25 mouse cellular contexts compared by ENCODE assay signal in genomic region chr2:148522936-148523335, GRCm38 (mm10).
DNase-seq lines count a peak whose midpoint lies in the region; ATAC-seq and TF ChIP-seq lines count a peak whose summit lies in the region.
"Had no signal": no experiment of that assay in that cellular context is flagged by ENCODE, and none has a peak within 500 bp of the region (broad histone marks: within the 10 kb centered on the region; RNA-seq: fewer than 3 reads in every experiment).

No protein-coding gene starts in this region.

- no peak for DNase-seq in heart, adult 8-10 months (ENCODE audit: low spot score)
- DNase-seq in liver, postnatal 0 days = no peak
- no peak for DNase-seq in liver
- no peak for DNase-seq in layer of hippocampus, adult 18-20 months (ENCODE audit: low spot score in 2 of 2)
- DNase-seq: adrenal gland, adult 2 months; cerebellum, adult 11-12 months; cerebellum, postnatal 14 days; gastrocnemius, postnatal 14 days; kidney, adult 2 months; left cerebral cortex, postnatal 4 days; right cerebral cortex, adult 18-20 months; right cerebral cortex, postnatal 4 days; thymus, postnatal 14 days had no signal

- no peak for TF ChIP-seq CTCF in liver, postnatal 0 days (IDR thresholded peaks at IDR 0.05; ENCODE audit: low read depth)
- TF ChIP-seq CTCF in bone marrow macrophage, adult 2 months (IDR thresholded peaks at IDR 0.05; ENCODE audit: low read depth, low read length) = no peak

- H3K36me3 ChIP-seq in heart, embryonic 12.5 days = no peaks in the 10 kb centered on the region
- H3K36me3 ChIP-seq in liver, postnatal 0 days (replicated peaks; ENCODE audit: insufficient read depth, low read length) = no peaks in the 10 kb centered on the region
- H3K36me3 ChIP-seq in macrophage (ENCODE audit: inconsistent target) = no peaks in the 10 kb centered on the region
- H3K36me3 ChIP-seq: embryonic facial prominence, embryonic 13.5 days; hindbrain, embryonic 15.5 days; limb, embryonic 15.5 days; liver, embryonic 15.5 days; neural tube, embryonic 15.5 days had no signal

- no peaks in the 10 kb centered on the region for H3K9me3 ChIP-seq in heart, embryonic 12.5 days (replicated peaks)
- H3K9me3 ChIP-seq in liver, postnatal 0 days (ENCODE audit: low read length) = no peaks in the 10 kb centered on the region
- H3K9me3 ChIP-seq: embryonic facial prominence, embryonic 13.5 days; hindbrain, embryonic 15.5 days; limb, embryonic 15.5 days; liver, embryonic 15.5 days; neural tube, embryonic 15.5 days had no signal

- H3K27ac ChIP-seq in heart, embryonic 12.5 days (ENCODE audit: poor library complexity, severe bottlenecking) = no peak overlapping the region
- peak overlapping the region; percentile 49; the same call in 1 of the 2 replicates for H3K27ac ChIP-seq in liver, postnatal 0 days (ENCODE audit: low read depth)
- H3K27ac ChIP-seq in bone marrow macrophage, adult 2 months (ENCODE audit: insufficient read depth, low read depth, low read length) = peak overlapping the region; percentile 96
- H3K27ac ChIP-seq in macrophage = peak overlapping the region; percentile 66; the same call in 1 of the 2 replicates
- H3K27ac ChIP-seq: embryonic facial prominence, embryonic 13.5 days; hindbrain, embryonic 15.5 days; kidney, postnatal 0 days; left cerebral cortex, adult 2 months; limb, embryonic 15.5 days; liver, embryonic 15.5 days; neural tube, embryonic 15.5 days had no signal

- no peaks in the 10 kb centered on the region for H3K79me2 ChIP-seq in macrophage (ENCODE audit: inconsistent target)

- no peak overlapping the region for H3K4me2 ChIP-seq in heart, embryonic 12.5 days
- no peak overlapping the region for H3K4me2 ChIP-seq in liver, postnatal 0 days (ENCODE audit: low read depth, low read length)
- H3K4me2 ChIP-seq: embryonic facial prominence, embryonic 13.5 days; hindbrain, embryonic 15.5 days; limb, embryonic 15.5 days; liver, embryonic 15.5 days; midbrain, embryonic 11.5 days; neural tube, embryonic 15.5 days had no signal

- WGBS in heart, embryonic 12.5 days = 64% methylated on average over 2 of the region's 2 CpGs
- WGBS in liver, postnatal 0 days (ENCODE audit: insufficient replicate concordance) = 63% methylated on average over 2 of the region's 2 CpGs
- WGBS in macrophage (ENCODE audit: missing documents) = 74% methylated on average over 2 of the region's 2 CpGs

- no peaks in the 10 kb centered on the region for H3K27me3 ChIP-seq in heart, embryonic 12.5 days (replicated peaks)
- no peaks in the 10 kb centered on the region for H3K27me3 ChIP-seq in liver, postnatal 0 days (ENCODE audit: insufficient read depth, low read length)
- H3K27me3 ChIP-seq: embryonic facial prominence, embryonic 13.5 days; hindbrain, embryonic 15.5 days; limb, embryonic 15.5 days; liver, embryonic 15.5 days; neural tube, embryonic 15.5 days had no signal

- no peak for TF ChIP-seq EP300 in liver, postnatal 0 days (IDR thresholded peaks at IDR 0.05; ENCODE audit: low read depth)

- ATAC-seq in heart, embryonic 12.5 days (ENCODE audit: insufficient number of reproducible peaks, low FRiP score) = peak; percentile 62
- peak; percentile 26; the same call in 1 of the 2 replicates for ATAC-seq in liver, postnatal 0 days
- ATAC-seq: forebrain, embryonic 16.5 days had no signal

- H3K9ac ChIP-seq in heart, embryonic 12.5 days = no peak overlapping the region
- no peak overlapping the region for H3K9ac ChIP-seq in liver, postnatal 0 days (replicated peaks)
- H3K9ac ChIP-seq: embryonic facial prominence, embryonic 13.5 days; hindbrain, embryonic 15.5 days; limb, embryonic 15.5 days; liver, embryonic 15.5 days; neural tube, embryonic 15.5 days had no signal

- TF ChIP-seq POLR2A in bone marrow macrophage, adult 2 months (IDR thresholded peaks at IDR 0.05; ENCODE audit: borderline replicate concordance, low read depth, low read length) = no peak

- peaks cover 25% of the 10 kb centered on the region for H3K4me1 ChIP-seq in heart, embryonic 12.5 days (replicated peaks)
- H3K4me1 ChIP-seq in liver, postnatal 0 days (ENCODE audit: insufficient read depth) = peaks cover 18% of the 10 kb centered on the region; the same call in 1 of the 2 replicates
- H3K4me1 ChIP-seq in bone marrow macrophage, adult 2 months (ENCODE audit: control insufficient read depth, insufficient read depth, low read length) = peaks cover 41% of the 10 kb centered on the region
- H3K4me1 ChIP-seq: hindbrain, embryonic 15.5 days; liver, embryonic 15.5 days; neural tube, embryonic 15.5 days had no signal

- no peak overlapping the region for H3K4me3 ChIP-seq in heart, embryonic 12.5 days
- no peak overlapping the region for H3K4me3 ChIP-seq in liver, postnatal 0 days (ENCODE audit: low read depth, low read length)
- H3K4me3 ChIP-seq in bone marrow macrophage, adult 2 months (ENCODE audit: insufficient read depth, low read length) = no peak overlapping the region
- H3K4me3 ChIP-seq in macrophage (ENCODE audit: inconsistent target) = no peak overlapping the region
- H3K4me3 ChIP-seq: embryonic facial prominence, embryonic 13.5 days; hindbrain, embryonic 15.5 days; left cerebral cortex, adult 2 months; limb, embryonic 15.5 days; liver, embryonic 15.5 days; neural tube, embryonic 15.5 days had no signal
